Mouse (Mus musculus): ENCODE data around the gene Zfp185.
A peak's percentile ranks its signal among the peaks of the same experiment; 100 is the strongest.

Gene Zfp185

DNA sequence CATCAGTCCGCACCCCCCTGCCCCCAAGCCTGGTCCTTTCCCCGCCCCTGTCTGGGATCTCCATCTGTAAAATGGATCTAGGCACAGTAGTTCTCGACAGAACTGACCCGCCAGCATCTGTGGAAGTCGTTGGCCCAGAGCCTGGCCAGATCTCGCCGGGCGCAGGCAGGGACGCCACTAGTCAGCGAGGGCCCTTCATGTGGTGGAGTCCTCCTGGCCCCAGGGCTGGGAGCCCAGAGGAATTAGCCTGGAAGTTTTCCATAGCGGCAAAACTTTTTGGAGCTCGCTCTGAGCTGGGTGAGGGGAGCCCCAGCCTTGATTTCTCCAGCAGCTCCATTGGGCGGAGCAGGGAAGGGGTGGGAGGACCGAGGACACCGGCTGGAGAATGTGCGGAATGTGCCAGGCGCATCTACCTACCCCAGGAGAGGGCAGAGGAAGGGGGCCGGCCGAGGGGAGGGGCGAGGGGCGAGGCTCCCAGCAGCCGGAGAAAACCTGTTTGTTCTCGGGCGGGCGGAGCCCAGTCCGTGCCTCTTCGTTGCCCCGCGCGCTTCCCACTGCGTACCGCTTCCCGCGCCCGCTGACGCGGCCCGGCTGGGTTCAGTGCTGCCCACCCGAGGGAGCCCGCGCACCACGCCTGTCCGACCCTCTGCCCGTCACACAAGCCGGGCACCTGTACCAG is at the start of gene Zfp185:
Gene Zfp185, plus strand, starts transcription at position 499 of the 679 bp plus-strand sequence.
- DNase-seq = peak; percentile 14

GRCm38 (mm10) chrX:72953464-72953863 is 33.7 kb upstream of the Zfp185 start:
- DNase-seq = no peak

DNA sequence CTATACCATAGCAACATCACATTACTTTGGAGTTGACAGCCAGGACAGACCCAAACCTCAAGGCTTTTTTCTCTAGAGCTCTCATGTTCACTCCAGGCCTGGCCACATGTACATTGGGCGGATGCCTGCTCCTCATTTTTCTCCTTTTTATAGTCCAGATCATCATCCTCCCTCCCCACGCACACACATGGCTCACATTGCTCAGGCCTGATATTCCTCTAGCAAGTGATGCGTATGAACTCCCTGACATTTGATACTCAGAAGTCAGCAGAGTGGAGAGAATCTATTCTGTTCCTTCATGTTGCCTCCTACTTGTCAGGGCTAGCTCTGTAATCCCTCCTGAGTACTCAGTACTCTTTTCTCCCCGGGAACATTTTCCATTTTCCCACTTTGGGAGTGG is 30.7 kb upstream of the Zfp185 start:
- no peak for DNase-seq

GRCm38 (mm10) chrX:72960431-72960830 is 26.7 kb upstream of the Zfp185 start:
- no peak for DNase-seq

- no peak for DNase-seq
These were observed 25.6 kb upstream of the Zfp185 start for GRCm38 (mm10) chrX:72961511-72961910.

DNA sequence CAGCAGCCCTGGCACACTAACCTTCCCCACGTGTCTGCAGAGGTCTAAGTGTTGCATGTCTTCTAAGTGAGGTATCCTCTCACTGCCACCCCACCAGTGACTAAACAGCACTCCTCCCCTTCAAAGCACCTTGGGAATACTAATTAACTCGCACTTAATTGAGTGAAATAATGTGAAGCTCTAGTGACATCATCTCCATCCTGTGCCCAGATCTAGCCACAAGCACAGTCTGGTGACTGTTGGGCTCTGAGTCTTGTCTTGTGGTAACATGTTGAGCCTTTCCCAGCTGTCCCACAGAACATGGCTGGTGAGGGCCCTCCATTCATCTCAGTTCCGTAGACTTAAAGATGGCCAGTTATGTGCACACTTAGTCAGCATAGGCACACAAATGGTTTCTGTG is 24.4 kb upstream of the Zfp185 start:
- no peak for DNase-seq

- no peak for DNase-seq
These were observed 4.3 kb upstream of the Zfp185 start for GRCm38 (mm10) chrX:72982831-72983230.

DNA sequence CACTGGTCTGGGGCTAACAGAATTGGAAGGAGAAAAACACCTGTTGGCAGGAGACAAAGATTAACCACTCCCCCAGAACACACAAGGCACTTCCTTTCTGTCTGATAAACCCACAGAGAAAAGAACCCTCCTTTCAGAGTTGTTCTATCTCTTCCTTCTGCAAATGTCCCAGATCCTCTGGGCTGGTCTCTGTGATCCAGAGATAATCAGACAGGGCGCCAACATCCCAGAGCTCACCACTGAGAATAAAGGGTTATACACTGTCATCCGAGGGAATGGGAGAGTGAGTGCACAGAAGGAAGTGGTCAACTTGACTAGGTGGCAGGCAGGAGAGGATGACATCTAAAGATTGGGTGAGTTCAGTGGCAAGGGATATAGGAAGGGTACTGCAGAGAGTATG is 1.5 kb upstream of the Zfp185 start:
- DNase-seq = no peak

DNA sequence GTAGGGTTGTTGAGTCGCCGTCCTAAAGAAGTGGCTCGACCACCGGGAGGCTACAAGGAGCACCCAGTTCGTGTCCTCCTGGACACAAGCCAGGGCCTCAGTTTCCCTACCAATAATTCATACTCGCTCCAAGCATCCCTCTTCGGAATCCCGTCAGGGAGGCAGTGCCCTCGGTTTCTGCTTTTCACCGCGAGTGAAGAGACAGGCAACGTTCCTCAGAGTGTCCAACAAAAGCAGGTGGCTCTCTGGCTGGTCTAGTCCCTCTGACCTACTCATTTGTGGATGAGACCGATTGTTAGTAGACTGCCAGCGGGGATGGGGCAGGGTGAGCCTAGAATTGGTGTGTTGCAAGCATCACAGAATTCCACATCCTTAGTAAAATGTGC is 374 bp downstream of the Zfp185 start:
- DNase-seq = no peak

- no peak for DNase-seq
These were observed 1.3 kb downstream of the Zfp185 start for GRCm38 (mm10) chrX:72988431-72988830.

DNA sequence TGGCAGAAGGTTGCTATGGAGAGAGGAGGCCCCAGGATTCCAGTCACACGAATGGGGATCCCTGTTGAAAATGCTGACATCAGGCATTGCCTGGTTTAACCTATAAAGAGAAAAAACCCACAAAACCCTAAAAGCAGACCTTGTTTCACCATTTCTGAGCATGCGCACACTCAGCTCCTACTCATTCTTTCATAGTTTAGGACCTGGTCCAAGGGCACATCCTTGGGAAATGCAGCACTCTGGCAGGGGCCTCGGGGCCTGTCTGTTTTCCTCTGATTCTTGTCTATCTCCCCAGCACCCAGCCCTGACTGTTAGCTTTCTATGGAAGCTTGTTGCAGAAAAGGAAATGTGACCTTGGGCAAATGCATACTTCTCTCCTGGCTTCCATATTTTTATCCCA is 3.4 kb downstream of the Zfp185 start:
- no peak for DNase-seq

DNA sequence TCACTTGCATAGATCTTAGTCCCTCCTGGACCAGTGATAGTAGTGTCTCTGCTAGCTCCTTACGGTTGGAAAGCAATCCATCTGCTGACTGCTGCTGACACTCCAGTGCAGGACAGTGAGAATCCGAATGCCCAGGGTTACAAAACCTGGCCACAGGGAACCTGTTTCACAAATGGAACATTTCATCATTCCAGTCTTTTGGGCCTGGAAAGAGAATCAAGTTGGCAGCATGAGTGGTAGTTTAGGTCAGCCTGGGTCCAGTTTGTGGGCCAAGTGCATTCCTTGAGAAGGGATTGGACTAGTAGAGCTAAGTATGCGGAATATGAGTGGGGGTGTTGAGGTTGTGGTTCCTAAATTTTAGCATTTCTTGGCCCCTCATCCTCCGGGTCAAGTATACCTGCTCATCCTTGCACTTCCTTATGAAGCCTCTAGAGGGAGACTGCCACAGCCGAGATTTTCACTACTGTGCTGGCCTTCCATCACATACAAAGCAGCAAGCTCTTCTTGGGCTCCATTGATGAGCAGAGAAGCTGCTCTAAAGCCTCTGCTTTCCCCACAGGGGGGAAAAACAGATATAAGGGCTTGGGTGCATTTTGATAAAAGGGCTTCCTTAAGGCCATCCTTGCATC is 5.3 kb downstream of the Zfp185 start:
- no peak for DNase-seq

- no peak for DNase-seq
These were observed 8.4 kb downstream of the Zfp185 start for GRCm38 (mm10) chrX:72995542-72995941.

DNA sequence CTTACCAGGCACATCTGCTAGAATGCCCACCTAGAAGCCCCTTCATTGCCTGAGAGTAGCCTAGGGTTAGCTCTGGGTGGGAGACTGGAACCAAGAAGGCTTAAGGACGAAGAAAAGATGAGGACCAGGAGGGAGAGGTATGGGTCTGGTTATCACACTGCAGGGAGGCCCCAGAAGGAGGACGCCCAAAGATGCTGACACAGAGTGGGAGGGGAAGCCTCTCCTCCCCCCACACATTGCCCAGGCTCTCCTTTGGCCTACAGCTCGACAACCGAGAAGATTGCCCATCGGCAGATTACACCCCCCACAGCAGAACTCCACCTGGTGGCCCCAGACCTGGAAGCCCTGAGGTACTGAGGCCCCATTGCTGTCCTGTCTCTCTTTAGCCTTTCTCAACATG is 16.0 kb downstream of the Zfp185 start:
- no peak for DNase-seq

DNA sequence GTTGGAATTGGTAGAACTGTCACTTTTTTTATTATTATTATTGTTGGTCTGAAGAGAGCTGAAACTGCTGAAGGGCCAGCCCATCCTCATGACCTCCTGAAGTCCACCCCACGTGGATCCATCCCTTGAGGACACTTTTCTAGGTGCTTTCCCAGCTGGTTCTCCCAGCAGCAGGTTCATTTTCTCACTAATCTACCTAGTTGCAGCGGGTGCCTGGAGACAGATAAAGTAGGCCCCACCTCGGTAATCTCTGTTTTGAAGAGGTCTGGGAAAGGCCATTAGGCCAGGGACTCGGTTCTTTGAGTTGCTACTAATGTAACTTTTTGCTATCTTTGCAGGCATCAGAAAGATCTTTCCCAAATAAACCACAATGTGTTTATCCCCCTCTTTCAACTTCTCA is 18.5 kb downstream of the Zfp185 start:
- DNase-seq = no peak

GRCm38 (mm10) chrX:73007597-73008479 is 20.7 kb downstream of the Zfp185 start:
- peak; percentile 89 for DNase-seq

- no peak for DNase-seq
These were observed 25.7 kb downstream of the Zfp185 start for GRCm38 (mm10) chrX:73012846-73013245.

GRCm38 (mm10) chrX:73037003-73037402 is 49.9 kb downstream of the Zfp185 start, which contains the start of gene Pnma5:
Gene Pnma5, minus strand, starts transcription at chrX:73037103.
- DNase-seq = no peak

- DNase-seq = no peak
These were observed 51.7 kb downstream of the Zfp185 start for GRCm38 (mm10) chrX:73038831-73039230.

DNA sequence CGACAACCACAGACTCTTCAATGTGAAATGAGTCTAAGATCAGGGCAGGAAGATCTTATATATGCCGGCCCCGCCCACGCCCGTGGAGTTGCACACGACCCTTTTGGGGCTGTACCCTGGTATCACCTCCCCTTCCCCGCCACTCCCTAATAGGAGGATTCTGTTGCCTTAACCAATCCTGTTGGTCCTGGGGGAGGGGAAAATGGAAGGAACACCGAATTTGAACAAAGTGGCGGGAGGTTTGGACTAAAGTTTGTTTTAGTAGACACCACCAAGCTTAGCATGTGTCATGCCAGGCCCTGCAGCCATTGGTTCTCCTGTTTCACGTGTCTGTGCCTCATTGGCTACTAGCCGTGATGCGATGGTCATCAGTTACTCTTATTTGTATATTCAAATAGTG is 52.5 kb downstream of the Zfp185 start:
- no peak for DNase-seq

DNA sequence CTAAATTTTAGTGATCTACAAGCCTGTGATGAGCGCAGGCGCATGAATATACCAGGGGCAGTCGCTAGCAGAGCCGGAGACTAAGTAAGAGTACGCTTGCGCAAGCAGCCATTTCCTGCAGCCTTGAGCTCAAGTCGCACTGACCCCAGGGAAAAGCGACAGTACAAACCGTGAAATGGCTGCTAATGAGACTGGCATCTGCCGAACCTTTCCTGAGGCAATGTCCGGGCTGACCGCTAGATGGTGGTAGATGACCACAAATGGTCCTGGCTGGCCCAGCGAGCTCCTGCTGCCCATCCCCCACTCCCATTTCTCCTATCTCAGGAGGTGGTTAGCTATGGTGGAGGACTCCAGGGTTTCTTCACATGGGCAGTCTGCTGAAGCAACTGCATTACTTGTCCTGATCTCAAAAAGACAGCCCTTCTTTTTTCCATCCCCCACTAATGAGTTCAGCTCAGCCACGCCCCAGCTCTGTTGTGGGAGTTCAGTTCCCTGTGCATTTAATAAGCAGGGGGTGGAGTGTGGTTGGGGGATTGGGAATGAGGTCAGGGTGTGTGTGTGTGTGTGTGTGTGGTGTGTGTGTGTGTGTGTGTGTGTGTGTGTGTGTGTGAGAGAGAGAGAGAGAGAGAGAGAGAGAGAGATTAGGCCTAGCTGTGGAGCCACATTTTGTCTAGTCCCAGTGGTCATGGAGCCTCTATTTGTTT is 66.9 kb downstream of the Zfp185 start:
- DNase-seq = peak; percentile 96

DNA sequence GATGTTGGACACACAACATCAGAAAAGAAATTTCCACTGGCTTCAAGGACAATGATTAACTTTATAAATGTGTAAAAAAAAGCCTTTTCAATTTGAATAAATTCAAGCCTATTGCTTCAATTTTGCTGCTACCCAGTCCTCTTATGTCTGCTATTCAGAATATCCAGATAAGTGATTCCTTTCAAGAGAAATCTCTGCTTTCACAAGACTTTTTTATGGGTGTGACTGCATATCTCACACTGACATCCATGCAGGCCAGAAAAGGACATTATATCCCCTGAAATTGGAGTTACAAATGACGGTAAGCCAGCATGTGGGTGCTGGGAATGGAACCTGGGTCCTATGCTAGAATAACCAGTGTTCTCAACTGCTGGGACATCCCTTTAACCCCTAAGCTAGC is 74.4 kb downstream of the Zfp185 start:
- DNase-seq = no peak

- DNase-seq = no peak
These were observed 75.2 kb downstream of the Zfp185 start for GRCm38 (mm10) chrX:73062323-73062722.

Measured in right cerebral cortex, postnatal 4 days (tissue).